Mouse (Mus musculus): Measurements from ENCODE around the gene Epgn.

DNA sequence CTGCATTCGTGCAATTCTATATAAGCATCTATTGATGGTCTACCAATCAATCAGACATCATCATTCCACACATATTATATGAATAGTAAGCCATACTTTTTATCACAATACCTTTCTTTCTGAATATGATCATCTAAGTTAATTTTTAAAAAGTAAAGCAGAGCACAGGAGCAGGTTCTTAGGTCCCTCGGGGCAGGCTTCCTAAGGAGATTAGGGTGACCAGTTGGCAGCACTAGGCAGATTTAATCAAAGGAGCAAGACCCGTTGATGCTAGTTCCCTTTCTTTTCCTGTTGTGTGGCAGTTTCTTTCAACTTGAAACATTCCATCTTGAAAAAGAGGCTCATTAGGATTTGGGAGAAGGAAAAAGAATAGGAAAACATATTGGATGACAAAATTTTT, 39.1 kb upstream of the Epgn start:
- TF ChIP-seq CTCF (IDR thresholded peaks at IDR 0.05; ENCODE audit: control insufficient read depth, insufficient read depth, insufficient replicate concordance, low read depth, low read length) (no peak), POLR2A (IDR thresholded peaks at IDR 0.05; ENCODE audit: control insufficient read depth, low read depth, low read length) (no peak)
